Mouse (Mus musculus) right cerebral cortex, postnatal 10 days (tissue): ENCODE measurements at regions not wholly inside any gene's neighbourhood (a gene's known extent, or its start where the extent isn't known, plus 50 kb on each side); places are given as distances from the start of the nearest gene placed in this dataset.
A peak's percentile ranks its signal among the peaks of the same experiment; 100 is the strongest.

ENCODE experiments used
- DNase-seq, 2 experiments: peaks; one replicate each; pipeline ENCODE4 v3.0.0; 2021; ENCODE audit warnings: low spot score in 2 of 2

DNA sequence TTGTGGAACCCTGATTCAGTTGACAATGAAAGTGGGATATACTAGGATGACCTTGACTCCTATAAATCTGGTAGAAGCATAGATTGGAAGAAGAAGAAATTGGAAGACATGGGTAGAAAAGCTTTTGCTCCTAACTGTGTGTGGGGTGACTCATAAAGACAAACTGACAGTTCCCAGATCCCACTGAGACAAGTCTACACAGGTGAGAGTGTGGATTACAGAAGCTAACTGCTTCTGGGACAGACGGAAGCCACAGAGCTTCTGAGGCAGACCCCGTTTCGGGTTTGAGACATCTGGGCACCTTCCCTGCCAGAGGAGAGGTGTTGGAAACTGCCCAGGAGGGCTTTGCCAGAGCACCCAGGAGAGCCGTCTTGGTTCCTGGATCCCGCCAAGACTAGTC lies 204.7 kb upstream of the Fam98a start:
- no peak for DNase-seq

DNA sequence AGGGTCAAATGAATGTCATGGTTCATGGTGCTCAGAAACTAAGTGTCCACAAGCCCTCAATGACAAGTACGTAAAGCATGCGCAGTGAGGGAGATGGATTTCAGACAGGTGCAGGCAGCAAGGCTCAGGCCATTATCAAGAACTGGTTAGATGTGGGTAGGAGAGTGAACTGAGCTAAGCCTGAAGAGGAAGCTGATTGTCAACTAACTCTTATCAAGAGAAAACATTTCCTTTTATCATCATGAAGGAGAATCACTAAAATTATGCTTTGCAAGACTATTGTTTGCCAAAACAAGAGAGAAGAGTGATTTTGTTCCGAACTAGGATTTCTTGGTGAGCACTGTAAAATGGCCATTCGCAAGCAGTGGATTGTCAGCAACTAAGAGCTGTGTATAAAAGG lies 164.7 kb upstream of the Fam98a start:
- no peak for DNase-seq

GRCm38 (mm10) chr17:75714578-75714977 lies 162.8 kb upstream of the Fam98a start:
- no peak for DNase-seq

GRCm38 (mm10) chr17:75714059-75714458 lies 162.3 kb upstream of the Fam98a start:
- DNase-seq, result no peak

DNA sequence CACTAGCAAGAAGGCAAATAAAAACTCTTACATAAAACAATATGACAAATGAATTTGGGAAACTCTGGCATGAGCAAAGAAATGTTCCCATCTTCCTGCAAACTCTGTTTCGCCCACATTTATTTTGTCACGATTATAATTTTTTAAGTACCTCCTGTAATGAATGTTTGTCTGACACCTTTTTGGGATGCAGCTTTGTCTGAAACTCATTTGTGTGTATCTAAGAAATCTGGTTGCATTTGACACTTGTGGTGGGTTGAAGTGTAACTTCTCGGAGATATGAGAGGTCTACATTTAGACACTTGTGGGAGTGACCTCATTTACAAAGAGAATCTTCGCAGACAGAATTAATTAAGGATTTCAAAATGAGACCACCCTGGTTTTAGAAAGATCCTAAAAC lies 155.9 kb upstream of the Fam98a start:
- DNase-seq, result no peak

GRCm38 (mm10) chr17:75705357-75705756 lies 153.6 kb upstream of the Fam98a start:
- no peak for DNase-seq

- no peak for DNase-seq
Observed at GRCm38 (mm10) chr17:75703865-75704264, 152.1 kb upstream of the Fam98a start.

DNA sequence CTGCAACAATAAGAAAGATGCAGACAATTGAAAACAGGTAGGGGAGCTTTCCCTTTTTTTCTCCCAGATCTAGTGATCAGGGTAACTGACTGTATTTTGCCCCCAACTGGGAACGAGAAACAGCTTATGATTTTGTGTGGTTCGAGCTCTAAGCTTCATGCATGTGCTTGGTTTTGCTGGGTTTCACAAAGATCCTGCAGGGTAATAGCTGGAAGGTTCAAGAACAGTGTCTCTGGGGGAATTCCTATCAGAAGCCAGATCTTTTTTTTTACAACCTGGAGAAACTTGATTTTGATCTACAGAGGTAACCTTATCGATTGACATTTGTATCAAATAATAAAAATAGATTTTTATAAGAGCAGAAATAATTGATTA lies 145.0 kb upstream of the Fam98a start:
- no peak for DNase-seq

DNA sequence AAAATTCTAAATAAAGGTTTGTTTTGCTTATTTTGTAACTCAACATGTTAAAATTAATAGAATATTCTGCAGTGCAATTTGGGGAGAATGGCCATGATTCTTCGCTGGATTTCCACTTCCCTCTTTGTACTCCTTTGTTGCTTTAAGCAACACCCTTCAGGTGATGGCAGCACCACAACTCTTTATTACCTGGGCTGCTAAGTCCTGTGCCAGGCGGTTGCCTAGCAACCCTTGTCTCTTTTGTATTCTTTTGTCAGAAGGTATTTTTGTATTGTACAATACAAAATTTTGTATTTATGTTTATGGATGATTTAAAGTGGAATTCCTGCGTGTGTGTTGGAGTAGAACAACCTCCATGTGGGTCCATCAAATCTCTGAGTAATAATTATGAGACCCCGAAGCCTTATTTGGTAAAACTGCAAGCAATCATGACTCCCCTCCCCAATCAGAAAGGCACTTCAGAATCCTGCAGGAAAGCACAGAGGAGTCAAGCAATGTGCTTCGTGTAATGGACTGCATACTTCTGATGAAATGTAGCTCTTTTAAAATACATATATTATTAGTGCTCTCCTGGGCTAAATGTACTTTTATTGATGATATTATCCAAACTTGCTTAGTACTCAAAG lies 144.5 kb upstream of the Fam98a start:
- peak; percentile 27 to 28 for DNase-seq

- DNase-seq, result no peak
Observed at GRCm38 (mm10) chr17:75685927-75686326, 134.2 kb upstream of the Fam98a start.

- DNase-seq, result no peak
Observed at GRCm38 (mm10) chr17:75646982-75647381, 95.2 kb upstream of the Fam98a start.

GRCm38 (mm10) chr17:75644698-75645097 lies 93.0 kb upstream of the Fam98a start:
- no peak for DNase-seq

DNA sequence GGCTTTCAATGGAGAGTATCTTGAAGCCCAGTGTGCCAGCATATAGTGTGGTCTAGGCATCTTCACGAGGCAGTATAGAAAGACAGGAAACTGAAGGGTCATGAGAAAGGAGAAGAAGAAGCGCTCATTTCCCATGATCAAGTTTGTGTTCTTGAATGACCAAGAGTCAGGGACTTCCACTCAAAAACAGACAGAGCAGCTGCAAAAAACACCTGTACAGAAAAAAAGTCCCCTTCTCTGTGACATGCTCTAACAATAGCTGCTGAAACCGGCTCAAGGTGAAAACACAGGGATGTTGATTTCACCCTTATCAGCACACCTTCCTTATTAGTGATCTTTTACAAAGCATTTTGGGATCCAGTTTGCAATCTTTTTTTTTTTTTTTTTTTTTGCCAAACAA lies 90.6 kb upstream of the Fam98a start:
- DNase-seq, result no peak

GRCm38 (mm10) chr17:75641010-75641498 lies 89.3 kb upstream of the Fam98a start:
- DNase-seq, result no peak

- DNase-seq, result no peak
Observed at GRCm38 (mm10) chr17:75640575-75640974, 88.8 kb upstream of the Fam98a start.

GRCm38 (mm10) chr17:75629857-75630256 lies 78.1 kb upstream of the Fam98a start:
- DNase-seq, result peak; percentile 29 to 31

DNA sequence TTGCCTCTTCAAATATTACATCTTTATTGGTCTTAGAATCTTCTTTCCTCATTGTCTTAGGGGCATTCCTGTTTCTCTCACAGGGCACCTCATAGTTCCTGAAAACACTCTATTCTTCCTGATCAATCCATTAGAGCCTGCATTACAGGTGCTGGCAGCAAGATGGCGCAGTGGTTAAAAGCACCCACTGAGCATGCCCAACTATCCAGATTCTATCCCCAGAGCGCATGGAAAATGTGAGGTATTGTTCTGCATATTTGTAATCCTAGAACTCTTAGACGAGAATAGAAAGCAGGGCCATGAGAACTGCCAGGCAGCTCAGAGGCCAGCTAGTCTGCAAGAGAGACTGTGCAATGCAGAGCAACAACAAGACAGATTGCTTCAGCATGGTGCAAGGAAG lies 67.7 kb upstream of the Fam98a start:
- no peak for DNase-seq

- no peak for DNase-seq
Observed at GRCm38 (mm10) chr17:75618514-75618913, 66.8 kb upstream of the Fam98a start.

DNA sequence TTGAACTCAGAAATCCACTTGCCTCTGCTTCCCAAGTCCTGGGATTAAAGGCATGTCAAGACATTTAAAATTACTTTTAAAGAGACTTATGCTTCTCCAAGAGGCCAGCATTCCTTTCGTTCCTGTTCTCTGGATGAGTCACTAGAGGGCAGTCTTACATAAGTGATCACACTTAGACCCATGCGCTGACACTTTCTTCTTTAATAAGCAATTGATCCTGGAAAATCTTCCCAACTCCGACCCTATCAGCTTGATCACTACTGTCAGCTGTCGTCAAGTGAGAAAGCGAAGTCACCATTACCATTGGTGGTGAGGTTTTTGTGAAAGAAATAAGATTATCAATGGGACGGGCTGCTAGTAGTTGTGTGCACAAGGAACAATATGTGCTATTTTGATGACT lies 65.5 kb upstream of the Fam98a start:
- peak; percentile 31 to 38 for DNase-seq

- peak in 1 of 2 experiments; percentile 25 for DNase-seq
Observed at GRCm38 (mm10) chr17:75615335-75615734, 63.6 kb upstream of the Fam98a start.

- no peak for DNase-seq
Observed at GRCm38 (mm10) chr17:75603417-75604086, 51.8 kb upstream of the Fam98a start.
